Mouse (Mus musculus): ENCODE results near the gene Spock1. TPM values are rescaled to one million over a fixed set of nuclear protein-coding genes. Genes with fewer than 3 reads are reported as not detected.

The Spock1 gene
- polyA plus RNA-seq, 1 experiment from 2014 or later = 1.1 TPM

- 80% methylated on average over 9 of the region's 9 CpGs for WGBS
- no peak for TF ChIP-seq CTCF (IDR thresholded peaks at IDR 0.05; ENCODE audit: low read depth)
Measured at GRCm38 (mm10) chr13:57911171-57911570, 3.0 kb upstream of the Spock1 start.

GRCm38 (mm10) chr13:57907428-57908265, 485 bp downstream of the Spock1 start:
- H3K27me3 ChIP-seq (replicated peaks; ENCODE audit: control insufficient read depth, insufficient read depth, low read length) = peaks cover 21% of the 10 kb centered on the region
- H3K9me3 ChIP-seq (ENCODE audit: control insufficient read depth) = no peaks in the 10 kb centered on the region
- H3K9ac ChIP-seq (ENCODE audit: low read depth, low read length) = no peak overlapping the region
- TF ChIP-seq CTCF (IDR thresholded peaks at IDR 0.05; ENCODE audit: low read depth) = no peak
- H3K36me3 ChIP-seq (ENCODE audit: control insufficient read depth, insufficient read depth) = no peaks in the 10 kb centered on the region
- H3K4me2 ChIP-seq (replicated peaks; ENCODE audit: low read depth) = peak overlapping the region; percentile 62
- no peak overlapping the region for H3K27ac ChIP-seq (ENCODE audit: low read depth, low read length)
- H3K4me3 ChIP-seq (ENCODE audit: low read depth, low read length) = peak overlapping the region; percentile 32
- no peak for ATAC-seq
- 3% methylated on average over 60 of the region's 60 CpGs for WGBS
- no peaks in the 10 kb centered on the region for H3K4me1 ChIP-seq (replicated peaks; ENCODE audit: control insufficient read depth, insufficient read depth, low read length)

More at GRCm38 (mm10) chr13:57911171-57911570, 3.0 kb upstream of the Spock1 start:
- Histone ChIP-seq H3K27ac (ENCODE audit: low read depth, low read length) (no peak overlapping the region), H3K9me3 (ENCODE audit: control insufficient read depth) (no peaks in the 10 kb centered on the region), H3K4me3 (ENCODE audit: low read depth, low read length) (no peak overlapping the region), H3K27me3 (replicated peaks; ENCODE audit: control insufficient read depth, insufficient read depth, low read length) (peaks cover 21% of the 10 kb centered on the region), H3K4me1 (replicated peaks; ENCODE audit: control insufficient read depth, insufficient read depth, low read length) (no peaks in the 10 kb centered on the region), H3K4me2 (replicated peaks; ENCODE audit: low read depth) (no peak overlapping the region), H3K36me3 (ENCODE audit: control insufficient read depth, insufficient read depth) (no peaks in the 10 kb centered on the region), H3K9ac (ENCODE audit: low read depth, low read length) (no peak overlapping the region)
- no peak for ATAC-seq

- no peaks in the 10 kb centered on the region for H3K27me3 ChIP-seq (replicated peaks; ENCODE audit: control insufficient read depth, insufficient read depth, low read length)
- no peaks in the 10 kb centered on the region for H3K4me1 ChIP-seq (replicated peaks; ENCODE audit: control insufficient read depth, insufficient read depth, low read length)
- no peak overlapping the region for H3K4me2 ChIP-seq (replicated peaks; ENCODE audit: low read depth)
- no peak for TF ChIP-seq CTCF (IDR thresholded peaks at IDR 0.05; ENCODE audit: low read depth)
- ATAC-seq = no peak
- H3K9me3 ChIP-seq (ENCODE audit: control insufficient read depth) = no peaks in the 10 kb centered on the region
- H3K9ac ChIP-seq (ENCODE audit: low read depth, low read length) = no peak overlapping the region
- 87% methylated on average over 8 of the region's 8 CpGs for WGBS
- no peak overlapping the region for H3K27ac ChIP-seq (ENCODE audit: low read depth, low read length)
- H3K4me3 ChIP-seq (ENCODE audit: low read depth, low read length) = no peak overlapping the region
- H3K36me3 ChIP-seq (ENCODE audit: control insufficient read depth, insufficient read depth) = no peaks in the 10 kb centered on the region
Measured at GRCm38 (mm10) chr13:57894597-57894996, 13.5 kb downstream of the Spock1 start.

GRCm38 (mm10) chr13:57889708-57890107, 18.4 kb downstream of the Spock1 start:
- Histone ChIP-seq H3K4me1 (replicated peaks; ENCODE audit: control insufficient read depth, insufficient read depth, low read length) (no peaks in the 10 kb centered on the region), H3K9ac (ENCODE audit: low read depth, low read length) (no peak overlapping the region), H3K9me3 (ENCODE audit: control insufficient read depth) (no peaks in the 10 kb centered on the region), H3K36me3 (ENCODE audit: control insufficient read depth, insufficient read depth) (no peaks in the 10 kb centered on the region), H3K27ac (ENCODE audit: low read depth, low read length) (no peak overlapping the region), H3K27me3 (replicated peaks; ENCODE audit: control insufficient read depth, insufficient read depth, low read length) (no peaks in the 10 kb centered on the region), H3K4me3 (ENCODE audit: low read depth, low read length) (no peak overlapping the region), H3K4me2 (replicated peaks; ENCODE audit: low read depth) (no peak overlapping the region)
- WGBS = 39% methylated on average over 9 of the region's 9 CpGs
- TF ChIP-seq CTCF (IDR thresholded peaks at IDR 0.05; ENCODE audit: low read depth) = no peak
- no peak for ATAC-seq

GRCm38 (mm10) chr13:57889050-57889449, 19.1 kb downstream of the Spock1 start:
- no peak for TF ChIP-seq CTCF (IDR thresholded peaks at IDR 0.05; ENCODE audit: low read depth)
- ATAC-seq = no peak
- no peaks in the 10 kb centered on the region for H3K9me3 ChIP-seq (ENCODE audit: control insufficient read depth)
- 20% methylated on average over 6 of the region's 6 CpGs for WGBS
- no peak overlapping the region for H3K4me3 ChIP-seq (ENCODE audit: low read depth, low read length)
- H3K27ac ChIP-seq (ENCODE audit: low read depth, low read length) = no peak overlapping the region
- H3K9ac ChIP-seq (ENCODE audit: low read depth, low read length) = no peak overlapping the region
- no peaks in the 10 kb centered on the region for H3K4me1 ChIP-seq (replicated peaks; ENCODE audit: control insufficient read depth, insufficient read depth, low read length)
- no peaks in the 10 kb centered on the region for H3K36me3 ChIP-seq (ENCODE audit: control insufficient read depth, insufficient read depth)
- no peak overlapping the region for H3K4me2 ChIP-seq (replicated peaks; ENCODE audit: low read depth)
- no peaks in the 10 kb centered on the region for H3K27me3 ChIP-seq (replicated peaks; ENCODE audit: control insufficient read depth, insufficient read depth, low read length)

GRCm38 (mm10) chr13:57879817-57880216, 28.3 kb downstream of the Spock1 start:
- Histone ChIP-seq H3K36me3 (ENCODE audit: control insufficient read depth, insufficient read depth) (no peaks in the 10 kb centered on the region), H3K9ac (ENCODE audit: low read depth, low read length) (no peak overlapping the region), H3K27ac (ENCODE audit: low read depth, low read length) (no peak overlapping the region), H3K4me3 (ENCODE audit: low read depth, low read length) (no peak overlapping the region), H3K4me1 (replicated peaks; ENCODE audit: control insufficient read depth, insufficient read depth, low read length) (no peaks in the 10 kb centered on the region), H3K27me3 (replicated peaks; ENCODE audit: control insufficient read depth, insufficient read depth, low read length) (no peaks in the 10 kb centered on the region), H3K9me3 (ENCODE audit: control insufficient read depth) (no peaks in the 10 kb centered on the region), H3K4me2 (replicated peaks; ENCODE audit: low read depth) (no peak overlapping the region)
- TF ChIP-seq CTCF (IDR thresholded peaks at IDR 0.05; ENCODE audit: low read depth) = no peak
- WGBS = 50% methylated on average over 4 of the region's 4 CpGs
- no peak for ATAC-seq
